Mouse (Mus musculus): Measurements from ENCODE around the gene Dapk1.

Dapk1 gene

GRCm38 (mm10) chr13:60740248-60740647, 138.5 kb downstream of the Dapk1 start:
- DNase-seq (ENCODE audit: low spot score in 2 of 2), result no peak

GRCm38 (mm10) chr13:60742611-60743010, 140.9 kb downstream of the Dapk1 start:
- no peak for DNase-seq (ENCODE audit: low spot score in 2 of 2)

GRCm38 (mm10) chr13:60743381-60744077, 141.8 kb downstream of the Dapk1 start:
- DNase-seq (ENCODE audit: low spot score in 2 of 2), result peak in 1 of 2 experiments; percentile 43

- DNase-seq (ENCODE audit: low spot score in 2 of 2), result peak; percentile 86 to 90
Measured at GRCm38 (mm10) chr13:60744078-60744460, 142.3 kb downstream of the Dapk1 start.

GRCm38 (mm10) chr13:60744736-60745135, 143.0 kb downstream of the Dapk1 start:
- no peak for DNase-seq (ENCODE audit: low spot score in 2 of 2)

GRCm38 (mm10) chr13:60745358-60745757, 143.6 kb downstream of the Dapk1 start:
- DNase-seq (ENCODE audit: low spot score in 2 of 2), result no peak

- peak in 1 of 2 experiments; percentile 53 for DNase-seq (ENCODE audit: low spot score in 2 of 2)
Measured at GRCm38 (mm10) chr13:60746271-60746670, 144.5 kb downstream of the Dapk1 start.

GRCm38 (mm10) chr13:60747201-60747600, 145.5 kb downstream of the Dapk1 start:
- DNase-seq (ENCODE audit: low spot score in 2 of 2), result no peak

GRCm38 (mm10) chr13:60748556-60748955, 146.8 kb downstream of the Dapk1 start:
- DNase-seq (ENCODE audit: low spot score in 2 of 2), result no peak

GRCm38 (mm10) chr13:60750930-60751329, 149.2 kb downstream of the Dapk1 start:
- no peak for DNase-seq (ENCODE audit: low spot score in 2 of 2)

GRCm38 (mm10) chr13:60753216-60753615, 151.5 kb downstream of the Dapk1 start:
- no peak for DNase-seq (ENCODE audit: low spot score in 2 of 2)

- no peak for DNase-seq (ENCODE audit: low spot score in 2 of 2)
Measured at GRCm38 (mm10) chr13:60755251-60755650, 153.5 kb downstream of the Dapk1 start.

- DNase-seq (ENCODE audit: low spot score in 2 of 2), result no peak
Measured at GRCm38 (mm10) chr13:60757292-60757691, 155.5 kb downstream of the Dapk1 start.

- peak in 1 of 2 experiments; percentile 43 for DNase-seq (ENCODE audit: low spot score in 2 of 2)
Measured at GRCm38 (mm10) chr13:60759136-60759535, 157.4 kb downstream of the Dapk1 start.

- DNase-seq (ENCODE audit: low spot score in 2 of 2), result no peak
Measured at GRCm38 (mm10) chr13:60760392-60760791, 158.6 kb downstream of the Dapk1 start.

- DNase-seq (ENCODE audit: low spot score in 2 of 2), result no peak
Measured at GRCm38 (mm10) chr13:60761161-60761560, 159.4 kb downstream of the Dapk1 start.

GRCm38 (mm10) chr13:60780534-60780933, 178.8 kb downstream of the Dapk1 start:
- no peak for DNase-seq (ENCODE audit: low spot score in 2 of 2)

- DNase-seq (ENCODE audit: low spot score in 2 of 2), result no peak
Measured at GRCm38 (mm10) chr13:60783301-60783700, 181.6 kb downstream of the Dapk1 start.

GRCm38 (mm10) chr13:60786264-60786663, 184.5 kb downstream of the Dapk1 start, which contains the start of gene BC051665:
BC051665 (minus strand) TSS chr13:60786364.
- DNase-seq (ENCODE audit: low spot score in 2 of 2), result no peak

GRCm38 (mm10) chr13:60789466-60789865, 187.7 kb downstream of the Dapk1 start:
- DNase-seq (ENCODE audit: low spot score in 2 of 2), result no peak

GRCm38 (mm10) chr13:60802749-60803148, 201.0 kb downstream of the Dapk1 start, which contains the start of gene Ctsll3:
Ctsll3 (minus strand) TSS chr13:60802849.
- no peak for DNase-seq (ENCODE audit: low spot score in 2 of 2)

- no peak for DNase-seq (ENCODE audit: low spot score in 2 of 2)
Measured at GRCm38 (mm10) chr13:60809690-60810089, 207.9 kb downstream of the Dapk1 start.

GRCm38 (mm10) chr13:60812768-60813167, 211.0 kb downstream of the Dapk1 start:
- no peak for DNase-seq (ENCODE audit: low spot score in 2 of 2)

Measured in spleen, postnatal 10 days (tissue).